Mouse (Mus musculus) ES-E14 (cell line): ENCODE measurements around the gene Chga.

ENCODE experiments used
- CHD2 ChIP-seq: IDR thresholded peaks from 2 replicates; pipeline ENCODE4 v1.6.1; 2014; ENCODE audit warnings: mild to moderate bottlenecking, low read depth, low read length, inconsistent platforms
- HCFC1 ChIP-seq: IDR thresholded peaks from 2 replicates; pipeline ENCODE4 v1.6.1; 2012; ENCODE audit warnings: low read length, inconsistent platforms, borderline replicate concordance; ENCODE audit not compliant: insufficient read depth
- MAFK ChIP-seq: IDR thresholded peaks from 2 replicates; pipeline ENCODE4 v1.6.1; 2014; ENCODE audit warnings: mild to moderate bottlenecking, low read depth, low read length, inconsistent platforms; ENCODE audit not compliant: insufficient read depth
- ZC3H11A ChIP-seq: IDR thresholded peaks from 2 replicates; pipeline ENCODE4 v1.6.1; 2012; ENCODE audit warnings: low read depth, mild to moderate bottlenecking, inconsistent platforms, low read length, borderline replicate concordance
- ZNF384 ChIP-seq: IDR thresholded peaks from 2 replicates; pipeline ENCODE4 v1.6.1; 2012; ENCODE audit warnings: low read depth, low read length, inconsistent platforms

DNA sequence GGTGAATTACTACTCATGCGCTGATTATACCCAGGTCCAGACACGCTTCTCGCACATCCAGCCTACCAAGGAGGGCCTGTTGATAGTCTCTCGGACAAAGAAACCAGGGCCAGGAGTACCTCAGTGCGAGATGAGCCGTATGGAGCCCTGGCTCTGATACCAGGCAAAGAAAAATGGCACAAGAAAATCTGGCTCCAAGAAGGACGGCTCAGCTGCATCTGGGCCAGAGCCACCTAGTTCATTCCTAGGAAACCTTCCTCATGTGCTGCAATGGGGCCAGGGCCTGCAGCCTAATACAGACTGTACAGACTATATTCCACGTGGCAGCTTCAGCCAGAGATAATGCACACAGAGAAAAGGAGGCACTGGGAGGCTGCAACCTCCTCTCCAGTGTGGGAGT lies 56.2 kb downstream of the Chga start:
- TF ChIP-seq ZC3H11A (no peak), MAFK (no peak), ZNF384 (no peak), HCFC1 (no peak), CHD2 (no peak)
